Mouse (Mus musculus): ENCODE data around the gene Notch3.

Notch3 gene

DNA sequence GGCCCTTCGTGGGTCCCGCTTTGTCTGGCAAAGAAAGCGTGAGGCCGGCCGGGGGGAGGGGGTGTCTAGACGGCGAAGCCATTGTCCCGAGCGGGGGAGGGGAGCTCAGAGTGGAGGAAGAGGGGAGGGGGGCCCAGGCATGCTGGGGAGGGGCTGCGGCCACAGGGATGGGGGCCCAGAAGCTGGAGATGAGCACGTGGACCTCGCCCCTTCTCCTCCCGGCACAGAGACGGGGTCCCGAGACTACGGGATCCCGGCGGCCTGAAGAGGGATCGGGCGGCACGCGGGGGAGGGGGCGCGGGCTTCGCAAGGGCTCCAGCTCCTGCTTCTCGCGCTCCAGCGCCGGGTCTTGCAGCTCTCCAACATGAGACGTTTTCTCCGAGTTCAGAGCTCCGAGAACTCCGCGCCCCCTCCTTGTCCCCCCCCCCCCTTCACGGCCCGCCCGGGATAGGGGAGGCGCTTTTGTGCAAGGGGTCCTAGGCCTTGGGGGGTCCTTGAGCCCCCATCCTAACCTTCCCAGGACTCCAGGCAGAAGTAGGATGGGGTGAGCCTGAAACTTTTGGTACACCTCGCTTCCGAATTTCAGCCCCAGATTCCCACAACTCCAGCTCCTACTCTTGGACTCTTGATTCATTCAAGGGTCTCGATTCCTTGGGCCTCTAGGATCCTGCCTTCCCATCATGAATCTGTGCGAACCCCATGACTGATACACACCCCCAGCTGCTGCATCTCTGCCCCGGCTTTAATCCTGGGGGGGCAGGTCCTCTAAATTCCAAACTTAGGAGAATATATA, 653 bp downstream of the Notch3 start:
- no peak for DNase-seq (ENCODE audit: extremely low read depth, low read depth, low spot score)

DNA sequence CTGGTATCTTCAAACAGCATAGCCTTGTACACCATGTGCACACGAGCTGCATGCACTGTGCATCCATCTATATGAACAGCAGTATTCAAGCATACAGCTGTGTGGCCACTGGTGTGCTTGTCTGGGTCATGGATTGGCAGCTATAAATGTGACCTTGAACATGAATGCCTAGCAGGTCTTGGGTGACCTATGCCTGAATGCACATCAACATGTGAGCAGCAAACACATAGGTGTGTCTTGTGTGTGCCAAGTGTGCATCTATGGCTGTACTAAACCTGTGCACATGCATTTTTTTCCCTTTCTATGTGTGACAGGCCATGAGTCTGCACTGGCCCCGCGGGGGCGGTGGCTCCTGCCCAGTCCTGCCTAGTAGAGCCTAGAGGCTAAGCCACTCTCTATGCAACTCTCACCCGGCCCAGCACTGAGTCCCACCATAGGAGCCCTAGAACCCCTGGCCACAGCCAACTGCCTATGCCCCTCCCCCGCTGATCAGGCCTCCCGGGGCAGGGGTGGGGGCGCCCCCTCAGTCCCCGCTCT, 1.3 kb downstream of the Notch3 start:
- DNase-seq (ENCODE audit: extremely low read depth, low read depth, low spot score): no peak

DNA sequence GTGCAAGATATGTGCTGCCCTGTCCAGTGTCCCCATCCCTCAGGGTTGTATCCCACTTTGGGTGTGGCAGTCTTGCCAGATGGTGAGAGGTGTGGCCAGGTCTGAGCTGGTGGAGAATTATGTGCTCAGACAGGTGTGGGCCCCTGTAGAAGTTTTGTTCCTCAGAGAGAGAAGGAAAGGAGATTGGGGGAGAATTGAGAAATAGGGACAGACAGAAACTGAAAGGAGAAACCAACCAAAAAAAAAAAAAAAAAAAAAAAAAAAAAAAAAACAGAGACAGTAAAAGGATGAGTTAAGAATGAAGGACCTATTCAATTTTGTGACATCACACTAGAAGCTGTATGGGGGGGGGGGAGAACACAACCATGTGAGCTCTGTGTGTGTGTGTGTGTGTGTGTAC, 1.9 kb downstream of the Notch3 start:
- no peak for DNase-seq (ENCODE audit: extremely low read depth, low read depth, low spot score)

DNA sequence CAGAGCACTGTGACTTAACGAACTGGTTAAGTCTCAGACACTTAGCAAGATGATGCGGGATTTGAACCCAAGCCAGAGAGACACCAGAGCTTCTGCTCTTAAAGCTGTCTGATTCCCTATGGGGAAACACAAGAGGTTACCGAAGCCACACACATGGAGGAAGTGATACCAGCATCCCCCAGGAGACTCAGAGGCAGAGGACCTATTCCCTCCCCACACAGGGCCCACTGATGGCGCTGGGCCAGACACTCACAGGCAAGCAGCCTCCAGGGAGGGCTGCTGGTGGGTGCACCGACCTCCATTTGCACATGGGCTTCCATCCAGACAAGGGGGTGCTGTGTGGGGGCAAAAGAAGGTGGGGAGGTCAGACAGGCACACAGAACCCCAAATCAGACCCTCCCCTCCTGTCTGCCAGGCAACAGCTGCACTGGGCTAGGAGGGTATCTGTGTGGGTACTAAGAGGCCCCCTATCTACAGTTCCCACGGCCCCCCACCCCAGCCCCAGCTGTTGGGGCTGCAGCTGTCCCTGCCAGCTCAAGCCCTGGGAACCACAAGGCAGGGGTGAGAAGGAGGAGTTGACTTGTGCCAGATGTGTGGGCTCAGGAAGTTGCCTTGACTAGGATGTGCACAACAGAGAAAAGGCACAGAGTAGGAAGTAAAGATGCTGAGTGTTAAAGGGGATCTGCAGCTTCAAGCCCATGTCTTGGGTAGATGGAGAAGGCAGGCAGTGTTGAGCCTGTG, 2.6 kb downstream of the Notch3 start:
- no peak for DNase-seq (ENCODE audit: extremely low read depth, low read depth, low spot score)

DNA sequence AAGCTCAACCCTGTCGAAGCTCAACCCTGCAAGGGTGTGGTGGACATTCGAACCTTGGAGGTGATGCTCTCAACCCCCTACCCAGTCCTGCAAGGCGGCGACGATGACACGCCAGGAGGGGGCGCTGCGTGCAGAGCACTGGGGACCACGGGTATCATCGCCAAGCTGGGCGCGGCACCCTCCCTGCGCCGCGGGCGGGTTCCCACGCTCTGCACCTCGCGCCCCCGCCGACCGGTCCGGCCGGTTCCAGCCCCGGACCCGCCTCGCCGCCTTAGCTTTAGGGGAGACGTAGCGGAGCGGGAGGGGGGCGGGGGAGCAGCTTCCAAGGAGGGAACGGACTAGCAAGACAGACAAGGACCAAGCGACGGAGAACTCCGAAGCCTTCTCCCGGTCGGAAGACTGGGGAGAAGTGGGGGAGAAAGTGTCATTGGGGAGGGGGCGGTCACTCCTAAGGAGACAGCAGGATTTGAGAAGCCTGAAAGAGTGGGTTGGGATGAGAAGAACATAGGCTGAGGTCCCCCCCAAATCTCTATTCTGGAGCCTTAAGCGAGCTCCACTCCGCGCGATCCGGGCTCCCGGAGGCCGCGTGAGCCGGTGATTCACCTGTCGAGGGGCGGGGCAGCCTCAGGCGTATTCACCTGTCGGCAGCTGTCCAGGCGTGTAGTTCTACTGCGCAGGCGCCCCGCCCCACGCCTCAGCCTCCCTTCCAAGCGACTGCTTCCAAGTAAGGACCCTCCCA, 4.4 kb downstream of the Notch3 start:
- DNase-seq (ENCODE audit: extremely low read depth, low read depth, low spot score): no peak

DNA sequence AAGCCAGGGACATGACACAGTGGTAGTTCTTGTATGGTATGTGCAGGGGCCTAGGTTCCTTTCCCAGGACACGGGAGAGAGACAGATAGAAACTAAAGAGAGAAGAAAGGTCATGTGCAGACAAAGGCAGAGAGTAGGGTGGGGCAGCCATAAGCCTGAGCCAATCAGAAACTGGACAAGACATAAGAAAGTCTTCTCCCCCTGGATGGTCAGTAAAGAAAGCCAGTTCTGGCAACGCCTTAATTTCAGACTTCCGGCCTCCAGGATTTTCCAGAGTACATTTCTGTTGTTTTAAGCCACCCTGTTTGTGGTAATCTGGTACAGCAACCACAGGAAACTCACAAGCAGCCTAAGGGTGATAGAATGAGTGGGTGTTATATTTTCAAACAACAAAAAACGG, 5.8 kb downstream of the Notch3 start:
- DNase-seq (ENCODE audit: extremely low read depth, low read depth, low spot score): no peak

DNA sequence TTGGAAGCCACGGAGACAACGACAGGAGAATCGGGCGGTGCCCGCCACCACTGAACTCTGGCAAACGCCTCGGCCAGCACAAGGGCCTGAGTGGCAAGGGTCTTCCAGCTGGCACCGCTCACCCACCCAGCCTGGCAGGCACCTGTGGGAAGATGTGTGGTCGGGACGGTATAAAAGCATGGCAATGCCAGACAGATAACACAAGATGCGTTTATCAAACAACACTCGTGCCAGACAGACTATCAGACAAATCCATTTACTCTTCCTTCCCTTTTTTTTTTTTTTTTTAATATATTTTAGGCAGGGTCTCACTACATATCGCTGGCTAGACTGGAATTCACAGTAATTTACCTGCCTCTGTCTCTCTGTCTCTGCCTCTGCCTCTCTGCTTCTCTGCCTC, 7.8 kb downstream of the Notch3 start:
- no peak for DNase-seq (ENCODE audit: extremely low read depth, low read depth, low spot score)

DNA sequence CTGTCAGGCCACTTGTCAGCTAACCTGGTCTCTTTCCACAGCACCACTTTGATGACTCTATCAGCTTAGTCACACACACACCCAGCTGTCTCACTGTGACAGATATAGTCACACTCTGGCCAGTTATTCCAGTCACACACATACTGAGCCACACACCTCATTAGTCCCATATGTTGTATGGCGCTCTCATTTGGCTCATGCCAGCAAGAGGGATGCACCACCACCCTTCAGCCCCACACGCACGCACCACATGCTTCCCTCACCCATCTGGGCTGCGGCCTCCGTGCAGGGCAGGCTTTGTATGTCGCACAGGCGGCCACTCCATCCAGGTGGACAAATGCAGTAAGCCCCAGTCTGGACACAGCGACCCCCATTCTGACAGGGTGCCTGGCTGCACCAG, 19.9 kb downstream of the Notch3 start:
- no peak for DNase-seq (ENCODE audit: extremely low read depth, low read depth, low spot score)

DNA sequence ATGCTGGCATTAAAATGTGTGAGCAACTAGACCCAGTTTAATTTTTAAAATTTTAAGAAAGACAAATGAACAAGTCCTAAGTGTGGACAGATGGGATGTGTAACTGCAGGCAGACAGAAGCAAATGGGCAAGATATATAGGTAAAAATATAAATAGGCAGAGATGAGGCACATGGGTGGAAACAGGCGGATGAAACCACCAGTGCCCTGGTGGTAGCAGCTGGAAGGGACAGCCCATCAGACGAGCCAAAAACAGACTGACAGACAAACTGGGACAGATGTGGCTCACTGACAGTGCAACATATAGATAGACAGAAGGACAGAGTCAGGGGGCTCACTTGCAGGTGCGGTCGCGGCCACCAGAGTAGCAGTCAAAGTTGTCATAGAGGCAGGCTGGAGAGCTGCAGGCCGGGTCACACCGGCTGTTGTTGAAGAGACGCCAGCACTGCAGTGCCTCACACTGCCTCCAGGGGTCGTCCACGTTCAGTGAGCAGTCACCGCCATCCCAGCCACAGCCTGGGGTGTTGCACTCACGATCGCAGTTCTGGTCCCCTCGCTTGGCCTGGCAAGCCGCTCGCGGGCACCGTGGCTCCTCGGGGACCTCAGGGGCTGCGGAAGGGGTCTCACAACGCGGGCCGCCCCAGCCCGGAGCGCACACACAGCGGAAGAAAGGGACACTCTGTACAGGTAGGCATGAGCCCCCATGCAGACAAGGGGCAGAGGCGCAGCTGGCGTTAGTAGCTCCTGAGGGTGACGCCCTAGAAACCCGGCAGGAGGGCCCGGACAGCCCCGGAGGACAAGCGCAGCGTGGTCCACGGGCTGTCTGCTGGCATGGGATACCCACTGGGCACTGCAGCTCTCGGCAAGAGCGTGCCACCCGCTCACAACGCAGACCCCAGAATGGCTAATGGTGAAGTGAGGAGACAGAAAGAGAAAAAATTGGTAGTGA, 23.5 kb downstream of the Notch3 start:
- DNase-seq (ENCODE audit: extremely low read depth, low read depth, low spot score): no peak

DNA sequence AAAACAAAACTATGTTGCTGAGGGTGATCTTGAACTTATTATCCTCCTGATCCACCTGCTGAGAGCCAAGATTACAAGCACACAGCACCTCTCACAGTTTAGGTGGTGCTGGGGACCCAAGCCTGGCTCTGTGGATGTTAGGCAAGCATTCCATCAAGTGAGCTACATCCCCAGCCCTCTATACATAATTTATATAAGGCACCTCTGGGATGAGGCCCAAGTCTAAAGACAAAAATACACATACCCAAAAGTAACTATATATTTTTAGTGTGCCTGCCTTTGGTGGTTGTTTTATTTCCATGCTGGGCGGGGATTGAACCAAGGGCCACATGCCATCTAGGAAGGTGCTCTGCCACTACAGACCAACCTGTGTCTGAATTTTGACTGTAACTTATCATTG, 24.4 kb downstream of the Notch3 start:
- no peak for DNase-seq (ENCODE audit: extremely low read depth, low read depth, low spot score)

DNA sequence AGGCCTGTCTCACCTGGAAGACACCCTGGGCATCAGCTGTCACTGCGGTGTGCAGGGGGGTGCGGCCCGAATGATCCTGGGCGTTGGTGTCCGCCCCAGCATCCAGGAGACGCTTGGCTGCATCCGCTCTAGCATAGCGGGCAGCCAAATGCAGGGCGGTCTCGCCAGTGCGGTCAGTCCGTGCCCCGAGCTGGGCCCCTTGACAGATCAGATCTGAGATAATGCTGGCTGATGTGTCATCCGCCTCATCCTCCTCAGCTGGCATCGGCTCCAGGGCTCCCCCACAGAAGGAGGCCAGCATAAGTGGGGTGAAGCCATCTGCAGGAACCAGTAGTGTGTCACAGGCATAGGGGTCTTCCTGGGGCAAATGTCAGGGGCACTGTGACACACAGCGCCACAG, 33.3 kb downstream of the Notch3 start:
- DNase-seq (ENCODE audit: extremely low read depth, low read depth, low spot score): no peak

DNA sequence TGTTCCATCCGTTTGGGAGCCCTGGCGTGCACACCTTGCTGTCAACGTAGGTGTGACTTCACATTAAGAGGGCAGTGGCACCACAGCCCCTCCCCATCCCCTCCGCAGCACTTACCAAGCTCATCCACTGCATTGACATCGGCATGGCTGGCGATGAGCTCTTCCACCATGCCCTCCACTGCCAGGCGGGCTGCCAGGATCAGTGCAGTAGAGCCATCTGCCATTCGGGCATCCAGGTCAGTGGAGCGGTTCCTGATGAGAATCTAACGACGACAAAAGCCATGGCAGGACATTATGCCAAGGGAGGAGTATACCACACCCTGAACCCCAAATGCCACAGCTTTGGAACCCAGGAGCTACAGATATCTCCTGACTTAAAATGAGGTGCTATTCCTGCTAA, 34.6 kb downstream of the Notch3 start:
- no peak for DNase-seq (ENCODE audit: extremely low read depth, low read depth, low spot score)

DNA sequence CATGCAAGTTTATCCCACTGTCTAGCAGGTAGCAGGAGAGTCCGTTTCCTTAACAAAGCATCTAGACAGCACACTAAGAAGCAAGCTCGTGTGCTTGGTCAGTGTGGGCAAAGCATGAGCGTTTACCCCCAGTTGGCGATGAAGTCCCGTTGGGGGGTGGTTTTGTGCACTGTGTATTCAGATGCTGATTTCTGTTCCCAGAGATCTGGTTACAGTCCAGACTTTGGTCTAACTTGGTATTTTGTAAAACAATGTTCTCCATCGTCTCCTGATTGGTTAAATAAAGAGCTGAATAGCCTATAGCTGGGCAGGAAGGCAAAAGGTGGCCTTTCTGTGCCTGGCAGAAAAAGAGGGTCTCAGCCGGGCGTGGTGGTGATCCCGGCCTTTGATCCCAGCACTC, 36.1 kb downstream of the Notch3 start:
- no peak for DNase-seq (ENCODE audit: extremely low read depth, low read depth, low spot score)

DNA sequence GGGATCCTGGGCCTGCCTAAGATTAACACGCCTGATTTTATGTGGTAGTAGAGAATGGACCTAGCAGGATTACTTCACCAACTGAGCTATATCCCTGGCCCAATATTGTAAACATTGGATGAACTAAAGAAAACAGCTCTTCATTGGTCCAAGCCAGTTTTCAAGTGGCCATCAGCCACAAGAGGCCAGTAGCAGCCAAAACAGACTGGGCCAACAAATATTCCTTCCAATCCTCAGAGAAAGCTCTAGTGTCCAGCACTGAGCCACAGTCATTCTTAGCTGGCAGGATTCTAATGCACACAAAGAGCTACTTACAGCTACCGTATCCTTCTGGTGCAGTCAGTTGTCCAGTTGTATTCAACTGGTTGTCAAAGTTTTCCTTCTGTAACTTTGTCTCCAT, 39.5 kb downstream of the Notch3 start:
- no peak for DNase-seq (ENCODE audit: extremely low read depth, low read depth, low spot score)

DNA sequence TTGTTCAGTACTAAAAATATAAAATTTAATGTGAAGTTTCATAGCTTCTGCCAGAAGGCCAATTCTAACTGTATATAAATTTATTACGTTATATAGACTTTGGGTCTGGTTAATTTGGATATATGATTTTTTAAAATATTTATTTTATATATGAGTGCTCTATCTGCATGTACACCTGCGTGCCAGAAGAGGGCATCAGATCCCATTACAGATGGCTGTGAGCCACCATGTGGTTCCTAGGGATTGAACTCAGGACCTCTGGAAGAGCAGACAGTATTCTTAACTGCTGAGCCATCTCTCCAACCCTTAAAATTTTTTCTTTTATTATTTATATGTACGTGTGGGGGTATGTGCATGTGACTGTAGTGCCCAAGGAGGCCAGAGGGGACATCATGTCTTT, 41.2 kb downstream of the Notch3 start:
- DNase-seq (ENCODE audit: extremely low read depth, low read depth, low spot score): no peak

DNA sequence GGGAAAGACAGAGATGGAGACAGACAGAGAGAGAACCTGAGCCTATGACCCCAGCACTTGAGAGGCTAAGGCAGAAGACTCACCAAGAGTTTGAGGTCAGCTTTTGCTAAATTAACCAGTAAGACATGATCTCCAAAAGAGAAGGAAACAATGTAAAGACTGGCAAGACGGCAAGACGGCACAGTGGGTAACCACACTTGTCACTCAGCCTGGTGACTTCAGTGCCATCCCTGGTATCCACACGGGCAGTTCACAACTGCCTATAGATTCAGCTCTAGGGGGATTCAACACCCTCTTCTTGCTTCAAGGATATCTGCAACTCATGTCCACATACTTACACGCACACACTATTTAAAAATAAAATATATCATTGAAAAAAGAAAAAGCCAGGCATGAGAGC, 43.1 kb downstream of the Notch3 start:
- no peak for DNase-seq (ENCODE audit: extremely low read depth, low read depth, low spot score)

DNA sequence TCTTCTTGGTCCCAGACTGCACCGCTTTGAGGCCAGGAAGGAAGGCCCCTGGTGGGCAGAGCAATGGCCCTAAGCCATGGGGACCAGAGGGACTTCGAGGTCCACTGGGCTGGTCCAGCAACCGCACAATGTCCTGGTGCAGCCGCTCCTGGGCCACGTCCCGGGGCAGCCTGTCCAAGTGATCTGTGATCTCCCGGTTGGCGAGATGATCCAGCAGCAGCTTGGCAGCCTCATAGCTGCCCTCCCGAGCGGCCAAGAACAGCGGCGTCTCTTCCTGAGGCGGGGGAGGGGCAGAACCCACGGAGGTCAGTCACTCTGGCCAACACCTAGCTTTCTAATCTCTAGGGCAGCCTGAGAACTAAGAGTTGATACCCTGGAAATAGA, 44.1 kb downstream of the Notch3 start:
- no peak for DNase-seq (ENCODE audit: extremely low read depth, low read depth, low spot score)

DNA sequence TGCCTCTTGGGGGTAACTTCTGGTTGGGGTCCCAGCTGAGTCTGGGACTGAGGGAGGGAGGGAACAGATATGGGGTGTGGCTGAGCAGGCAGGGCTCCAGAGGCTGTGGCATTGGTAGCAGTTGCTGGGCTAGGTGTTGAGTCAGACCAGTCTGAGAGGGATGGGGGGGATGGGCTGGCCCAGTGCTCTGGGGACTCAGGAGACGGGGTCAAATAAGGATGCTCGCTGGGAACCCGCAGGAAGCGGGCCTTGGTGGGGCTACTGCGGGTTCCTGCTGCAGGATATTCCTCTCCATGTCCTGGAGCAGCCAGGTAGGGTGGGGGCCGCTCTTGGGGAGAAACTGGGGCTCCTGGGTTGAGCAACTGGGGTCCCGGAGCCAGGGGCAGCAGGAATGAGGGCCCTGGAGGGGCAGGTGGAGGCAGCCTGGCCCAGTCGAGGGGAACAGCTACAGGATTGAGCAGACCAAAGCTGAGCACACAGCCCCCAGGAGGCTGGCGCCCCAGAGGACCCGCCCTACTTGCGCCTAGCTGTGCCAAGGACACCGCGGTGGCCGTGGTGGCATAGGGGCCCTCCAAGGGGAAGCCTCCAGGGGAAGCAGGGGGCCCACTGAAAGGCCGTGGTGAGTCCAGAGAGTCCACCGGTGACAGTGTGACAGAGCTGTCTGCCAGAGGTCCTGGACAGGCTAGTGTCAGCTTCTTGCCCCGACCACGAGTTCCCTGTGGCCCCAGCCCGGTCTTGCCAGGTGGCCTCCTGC, 44.6 kb downstream of the Notch3 start:
- DNase-seq (ENCODE audit: extremely low read depth, low read depth, low spot score): no peak

DNA sequence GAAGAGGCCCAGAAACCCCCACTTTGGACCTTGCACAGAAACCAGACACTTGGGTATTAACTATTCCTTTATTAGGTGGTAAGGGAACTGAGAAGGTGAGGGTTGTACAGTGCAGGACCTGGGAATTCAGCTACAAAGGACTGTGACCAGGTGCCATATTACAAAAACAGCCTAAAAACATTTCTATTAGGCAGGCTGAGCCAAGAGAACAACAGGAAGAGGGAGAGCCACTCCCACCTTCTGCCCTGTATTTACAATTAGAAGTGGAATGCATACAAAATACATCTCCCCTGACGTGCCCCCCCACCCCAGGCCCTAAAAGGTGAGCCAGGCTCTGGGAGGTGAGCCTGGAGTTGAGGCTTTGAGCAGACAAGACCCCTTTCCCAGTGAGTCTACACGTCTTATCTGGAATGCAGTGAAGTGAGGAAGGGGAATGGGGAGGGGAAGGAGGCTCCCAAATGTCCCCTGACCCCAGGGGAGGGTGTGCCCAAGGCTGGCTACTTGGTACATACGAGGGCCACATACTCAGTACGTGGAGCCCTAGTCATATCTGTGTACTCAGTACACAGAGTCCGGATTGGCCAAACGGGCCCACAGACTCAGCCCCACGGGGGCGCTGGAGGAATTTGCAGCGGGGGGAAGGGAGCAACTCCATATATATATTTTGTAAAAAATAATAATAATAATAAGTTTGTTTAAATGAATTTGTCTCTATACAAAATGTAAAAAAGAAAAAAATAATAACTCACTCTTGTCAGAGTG, 45.7 kb downstream of the Notch3 start:
- no peak for DNase-seq (ENCODE audit: extremely low read depth, low read depth, low spot score)

Measured in fat pad, adult 2 months (tissue).